Mouse (Mus musculus): Measurements from ENCODE around the gene Olfr49.

- TF ChIP-seq CTCF (IDR thresholded peaks at IDR 0.05; ENCODE audit: borderline replicate concordance, insufficient read depth, low read length) (no peak), POLR2A (IDR thresholded peaks at IDR 0.05; ENCODE audit: low read depth, low read length) (no peak)
Observed at GRCm38 (mm10) chr14:54269566-54269965, 15.2 kb downstream of the Olfr49 start.
